Mouse (Mus musculus): ENCODE measurements around the gene Fasl. TPM values are rescaled to one million over a fixed set of nuclear protein-coding genes. Genes with fewer than 3 reads are reported as not detected.

Fasl gene
- polyA plus RNA-seq, 1 experiment, result 0.43 TPM

DNA sequence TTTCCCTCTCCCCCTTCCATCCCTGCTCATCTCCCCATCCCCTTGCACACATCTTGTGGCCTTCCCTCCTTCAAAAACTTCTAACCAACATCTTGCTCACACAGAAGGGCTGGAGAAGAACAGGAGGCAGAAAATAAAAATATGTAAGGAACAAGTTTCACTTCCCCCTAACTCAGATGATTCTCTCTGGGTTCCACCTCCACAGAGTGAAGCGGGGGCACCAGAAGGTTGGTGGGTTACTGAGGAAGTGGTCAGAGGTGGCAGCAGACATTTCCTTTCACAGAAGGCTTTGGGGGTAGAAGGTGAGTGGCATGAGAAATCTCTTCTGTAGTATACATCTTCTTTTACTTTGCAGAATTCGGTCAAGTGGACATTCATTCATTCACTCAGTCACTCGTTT lies 10.6 kb upstream of the Fasl start:
- Histone ChIP-seq H3K36me3 (ENCODE audit: control insufficient read depth, insufficient read depth, low read length) (no peaks in the 10 kb centered on the region), H3K27me3 (ENCODE audit: control insufficient read depth, insufficient read depth, low read length) (no peaks in the 10 kb centered on the region), H3K4me1 (ENCODE audit: control insufficient read depth, insufficient read depth, low read length) (no peaks in the 10 kb centered on the region), H3K4me3 (ENCODE audit: control insufficient read depth, low read depth, low read length) (no peak overlapping the region), H3K27ac (ENCODE audit: control insufficient read depth, insufficient read depth, low read depth, low read length) (no peak overlapping the region)
- no peak for TF ChIP-seq CTCF (IDR thresholded peaks at IDR 0.05; ENCODE audit: control insufficient read depth, insufficient read depth, insufficient replicate concordance, low read depth, low read length)
- TF ChIP-seq POLR2A (IDR thresholded peaks at IDR 0.05; ENCODE audit: control insufficient read depth, low read depth, low read length), result no peak

DNA sequence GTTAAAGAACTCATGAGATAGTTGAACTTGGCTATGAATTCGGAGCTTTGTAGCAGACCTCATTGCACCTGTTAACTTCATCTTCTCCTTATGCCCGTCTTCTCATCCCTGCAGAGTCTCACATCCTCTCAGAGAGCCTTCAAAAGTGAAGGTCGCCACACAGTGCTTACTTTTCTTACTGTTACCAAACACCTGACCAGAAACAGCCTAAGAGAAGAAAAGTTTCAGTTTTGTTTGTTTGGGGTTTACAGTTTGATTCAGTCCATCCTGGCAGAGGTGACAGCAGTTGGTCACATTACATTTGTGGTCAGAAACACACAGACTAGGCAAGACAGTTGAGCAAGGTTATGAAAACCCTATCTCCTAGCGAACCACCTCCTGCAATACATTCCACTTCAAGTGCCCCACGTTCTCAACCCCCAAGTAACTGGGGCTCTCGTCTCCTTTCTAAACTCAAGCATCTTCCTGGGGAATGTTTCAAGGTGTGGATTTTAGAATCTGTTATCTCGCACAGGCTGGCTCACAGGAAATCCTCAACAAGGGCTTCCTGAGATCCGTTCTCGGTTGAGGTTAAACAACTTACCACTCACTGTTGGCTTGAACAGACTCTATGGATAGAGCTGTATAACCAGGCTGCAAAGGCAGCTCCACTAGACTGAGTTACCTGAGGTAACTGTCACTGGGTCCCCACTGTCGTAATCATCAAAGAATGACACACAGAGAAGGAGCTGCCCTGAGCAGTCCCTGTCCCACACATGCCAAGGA lies 6.3 kb upstream of the Fasl start:
- H3K27ac ChIP-seq (ENCODE audit: control insufficient read depth, insufficient read depth, low read depth, low read length), result no peak overlapping the region
- TF ChIP-seq CTCF (IDR thresholded peaks at IDR 0.05; ENCODE audit: control insufficient read depth, insufficient read depth, insufficient replicate concordance, low read depth, low read length) (no peak), POLR2A (IDR thresholded peaks at IDR 0.05; ENCODE audit: control insufficient read depth, low read depth, low read length) (no peak)

DNA sequence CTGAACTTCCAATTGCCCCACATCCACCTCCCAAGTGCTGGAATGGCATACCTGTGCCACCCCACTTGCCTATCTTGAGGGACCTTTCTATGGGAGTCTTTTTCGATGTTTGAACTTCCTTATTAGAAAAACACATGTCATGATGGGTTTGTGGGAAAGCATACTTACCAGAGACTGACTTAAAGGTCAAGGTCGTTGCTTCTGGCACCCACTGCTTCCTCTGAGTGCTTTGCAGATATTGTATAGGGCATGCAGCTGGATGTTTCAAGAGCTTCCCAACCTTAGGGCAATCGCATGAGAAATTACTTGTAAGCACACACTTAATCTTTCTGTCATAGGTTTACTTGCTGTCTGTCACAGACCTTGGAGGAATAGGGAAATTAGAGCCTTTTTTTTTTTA lies 5.0 kb upstream of the Fasl start:
- H3K4me1 ChIP-seq (ENCODE audit: control insufficient read depth, insufficient read depth, low read length), result 0 out of 2 replicates have a peak, but pooled peaks cover 2% of the 10 kb centered on the region
- no peak for TF ChIP-seq POLR2A (IDR thresholded peaks at IDR 0.05; ENCODE audit: control insufficient read depth, low read depth, low read length)
- no peak for TF ChIP-seq CTCF (IDR thresholded peaks at IDR 0.05; ENCODE audit: control insufficient read depth, insufficient read depth, insufficient replicate concordance, low read depth, low read length)
- no peaks in the 10 kb centered on the region for H3K27me3 ChIP-seq (ENCODE audit: control insufficient read depth, insufficient read depth, low read length)
- no peak overlapping the region for H3K4me3 ChIP-seq (ENCODE audit: control insufficient read depth, low read depth, low read length)
- no peaks in the 10 kb centered on the region for H3K36me3 ChIP-seq (ENCODE audit: control insufficient read depth, insufficient read depth, low read length)
- H3K27ac ChIP-seq (ENCODE audit: control insufficient read depth, insufficient read depth, low read depth, low read length), result no peak overlapping the region

More for the DNA sequence above, 6.3 kb upstream of the Fasl start:
- no peaks in the 10 kb centered on the region for H3K4me1 ChIP-seq (ENCODE audit: control insufficient read depth, insufficient read depth, low read length)
- no peak overlapping the region for H3K4me3 ChIP-seq (ENCODE audit: control insufficient read depth, low read depth, low read length)
- H3K36me3 ChIP-seq (ENCODE audit: control insufficient read depth, insufficient read depth, low read length), result no peaks in the 10 kb centered on the region
- H3K27me3 ChIP-seq (ENCODE audit: control insufficient read depth, insufficient read depth, low read length), result no peaks in the 10 kb centered on the region

DNA sequence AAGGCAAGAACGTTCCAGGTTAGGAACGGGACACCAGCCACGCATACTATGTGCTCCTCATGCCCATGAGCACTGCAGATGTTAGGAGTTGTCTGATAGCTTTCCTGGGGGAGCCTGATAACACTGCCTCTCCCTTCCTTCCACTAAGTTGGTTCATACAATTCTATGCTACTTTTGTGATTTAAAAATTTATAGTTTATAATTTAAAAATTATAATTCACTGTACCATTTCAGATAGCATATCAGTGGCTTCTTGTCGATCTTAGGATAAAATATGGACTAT lies 4.3 kb upstream of the Fasl start:
- H3K27me3 ChIP-seq (ENCODE audit: control insufficient read depth, insufficient read depth, low read length), result no peaks in the 10 kb centered on the region
- no peak for TF ChIP-seq CTCF (IDR thresholded peaks at IDR 0.05; ENCODE audit: control insufficient read depth, insufficient read depth, insufficient replicate concordance, low read depth, low read length)
- TF ChIP-seq POLR2A (IDR thresholded peaks at IDR 0.05; ENCODE audit: control insufficient read depth, low read depth, low read length), result no peak
- H3K4me3 ChIP-seq (ENCODE audit: control insufficient read depth, low read depth, low read length), result no peak overlapping the region

DNA sequence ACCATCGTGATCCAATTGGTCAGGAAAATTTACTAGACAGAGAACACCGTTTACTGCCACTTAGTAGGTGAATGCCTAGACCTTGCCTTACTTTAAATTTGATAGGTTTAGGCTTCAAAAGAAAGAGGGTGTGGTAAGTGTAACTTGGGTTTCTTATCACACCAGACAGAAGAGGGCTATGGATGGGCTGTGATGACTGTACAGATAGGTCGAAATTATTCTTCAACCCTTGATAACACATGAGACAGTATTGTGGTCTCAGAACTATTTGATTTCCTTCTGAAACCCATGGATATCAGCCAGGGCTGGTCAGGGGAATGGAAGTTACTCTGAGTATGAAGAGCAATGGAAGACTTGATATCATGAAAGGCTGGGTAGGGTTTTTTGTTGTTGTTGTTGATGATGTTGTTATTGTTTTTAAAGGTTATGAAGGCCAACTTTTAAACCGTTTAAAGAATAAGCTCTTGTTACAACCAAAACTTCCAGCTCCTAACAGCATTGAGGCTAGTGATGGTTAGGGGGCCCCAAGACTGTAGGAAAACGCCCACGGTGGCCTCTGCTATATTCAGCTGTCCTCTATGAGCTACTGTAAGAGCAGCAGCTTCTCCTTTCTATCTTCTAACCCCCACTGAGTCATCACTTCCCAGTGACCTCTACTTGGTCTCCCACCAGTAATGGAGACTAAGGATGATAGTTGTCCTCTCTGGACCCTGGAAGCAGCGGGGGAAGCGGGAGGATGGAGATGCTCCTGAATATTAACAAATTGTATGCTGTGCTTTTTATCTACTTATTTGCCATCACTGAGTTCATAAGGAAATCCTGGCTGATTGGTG lies 3.8 kb upstream of the Fasl start:
- TF ChIP-seq POLR2A (IDR thresholded peaks at IDR 0.05; ENCODE audit: control insufficient read depth, low read depth, low read length) (no peak), CTCF (IDR thresholded peaks at IDR 0.05; ENCODE audit: control insufficient read depth, insufficient read depth, insufficient replicate concordance, low read depth, low read length) (no peak)
- H3K27ac ChIP-seq (ENCODE audit: control insufficient read depth, insufficient read depth, low read depth, low read length), result no peak overlapping the region
- no peaks in the 10 kb centered on the region for H3K36me3 ChIP-seq (ENCODE audit: control insufficient read depth, insufficient read depth, low read length)
- H3K4me3 ChIP-seq (ENCODE audit: control insufficient read depth, low read depth, low read length), result no peak overlapping the region
- no peaks in the 10 kb centered on the region for H3K27me3 ChIP-seq (ENCODE audit: control insufficient read depth, insufficient read depth, low read length)
- peaks cover 5% of the 10 kb centered on the region for H3K4me1 ChIP-seq (ENCODE audit: control insufficient read depth, insufficient read depth, low read length)

More for the DNA sequence above, 4.3 kb upstream of the Fasl start:
- peaks cover 5% of the 10 kb centered on the region for H3K4me1 ChIP-seq (ENCODE audit: control insufficient read depth, insufficient read depth, low read length)
- no peak overlapping the region for H3K27ac ChIP-seq (ENCODE audit: control insufficient read depth, insufficient read depth, low read depth, low read length)
- no peaks in the 10 kb centered on the region for H3K36me3 ChIP-seq (ENCODE audit: control insufficient read depth, insufficient read depth, low read length)

DNA sequence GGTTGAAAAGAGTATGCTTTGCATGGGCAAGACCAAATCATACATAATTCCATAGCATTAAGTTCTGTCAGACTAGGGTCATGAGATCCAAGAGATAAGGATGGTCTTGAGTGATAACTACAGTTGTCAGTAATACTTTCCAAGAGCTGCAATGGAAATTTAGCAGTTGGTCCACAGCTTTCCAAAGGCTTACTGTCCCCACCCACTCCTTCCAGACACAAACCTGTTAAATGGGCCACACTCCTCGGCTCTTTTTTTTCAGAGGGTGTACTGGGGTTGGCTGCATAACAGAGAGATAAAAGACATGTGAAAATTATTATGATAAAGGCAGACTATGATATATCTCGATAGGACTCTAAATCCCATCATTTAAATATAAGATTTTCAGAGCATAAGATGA lies 5.6 kb downstream of the Fasl start:
- TF ChIP-seq POLR2A (IDR thresholded peaks at IDR 0.05; ENCODE audit: control insufficient read depth, low read depth, low read length) (no peak), CTCF (IDR thresholded peaks at IDR 0.05; ENCODE audit: control insufficient read depth, insufficient read depth, insufficient replicate concordance, low read depth, low read length) (no peak)
- no peaks in the 10 kb centered on the region for H3K36me3 ChIP-seq (ENCODE audit: control insufficient read depth, insufficient read depth, low read length)
- no peak overlapping the region for H3K27ac ChIP-seq (ENCODE audit: control insufficient read depth, insufficient read depth, low read depth, low read length)
- H3K27me3 ChIP-seq (ENCODE audit: control insufficient read depth, insufficient read depth, low read length), result no peaks in the 10 kb centered on the region
- no peak overlapping the region for H3K4me3 ChIP-seq (ENCODE audit: control insufficient read depth, low read depth, low read length)
- H3K4me1 ChIP-seq (ENCODE audit: control insufficient read depth, insufficient read depth, low read length), result no peaks in the 10 kb centered on the region

DNA sequence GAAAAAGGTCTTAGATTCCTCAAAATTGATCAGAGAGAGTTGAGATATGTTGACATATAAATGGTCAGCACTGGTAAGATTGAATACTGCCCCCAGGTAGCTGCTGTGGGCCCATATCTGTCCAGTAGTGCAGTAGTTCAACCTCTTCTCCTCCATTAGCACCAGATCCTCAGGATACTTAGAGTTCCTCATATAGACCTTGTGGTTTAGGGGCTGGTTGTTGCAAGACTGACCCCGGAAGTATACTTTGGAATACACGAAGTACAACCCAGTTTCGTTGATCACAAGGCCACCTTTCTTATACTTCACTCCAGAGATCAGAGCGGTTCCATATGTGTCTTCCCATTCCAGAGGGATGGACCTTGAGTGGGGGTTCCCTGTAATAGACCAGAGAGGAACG lies 6.7 kb downstream of the Fasl start:
- no peak overlapping the region for H3K4me3 ChIP-seq (ENCODE audit: control insufficient read depth, low read depth, low read length)
- H3K36me3 ChIP-seq (ENCODE audit: control insufficient read depth, insufficient read depth, low read length), result no peaks in the 10 kb centered on the region
- H3K27me3 ChIP-seq (ENCODE audit: control insufficient read depth, insufficient read depth, low read length), result no peaks in the 10 kb centered on the region
- H3K4me1 ChIP-seq (ENCODE audit: control insufficient read depth, insufficient read depth, low read length), result no peaks in the 10 kb centered on the region
- no peak for TF ChIP-seq CTCF (IDR thresholded peaks at IDR 0.05; ENCODE audit: control insufficient read depth, insufficient read depth, insufficient replicate concordance, low read depth, low read length)
- H3K27ac ChIP-seq (ENCODE audit: control insufficient read depth, insufficient read depth, low read depth, low read length), result no peak overlapping the region

Measured in testis, adult 2 months (tissue).